Mouse (Mus musculus): ENCODE results near the gene Lyzl4. TPM values are rescaled to one million over a fixed set of nuclear protein-coding genes. Genes with fewer than 3 reads are reported as not detected.

The Lyzl4 gene
- polyA plus RNA-seq, 1 experiment from 2014 or later, result not detected

GRCm38 (mm10) chr9:121671300-121671699 is 29.4 kb upstream of the Lyzl4 start:
- Histone ChIP-seq H3K9me3 (no peaks in the 10 kb centered on the region), H3K4me2 (no peak overlapping the region), H3K27ac (no peak overlapping the region), H3K4me3 (no peak overlapping the region), H3K9ac (no peak overlapping the region), H3K27me3 (peaks cover 43% of the 10 kb centered on the region), H3K4me1 (replicated peaks) (peaks cover 45% of the 10 kb centered on the region), H3K36me3 (no peaks in the 10 kb centered on the region)
- ATAC-seq (ENCODE audit: low FRiP score), result no peak
- WGBS, result 22% methylated on average over 7 of the region's 7 CpGs

- ATAC-seq (ENCODE audit: low FRiP score), result peak; percentile 44; the same call in 1 of the 2 replicates
- Histone ChIP-seq H3K36me3 (no peaks in the 10 kb centered on the region), H3K9me3 (no peaks in the 10 kb centered on the region), H3K4me2 (peak overlapping the region; percentile 71), H3K4me1 (replicated peaks) (peaks cover 45% of the 10 kb centered on the region), H3K27ac (no peak overlapping the region), H3K27me3 (peaks cover 46% of the 10 kb centered on the region), H3K9ac (peak overlapping the region; percentile 71), H3K4me3 (peak overlapping the region; percentile 40)
- WGBS, result under 1% methylated on average over 28 of the region's 28 CpGs
Observed at GRCm38 (mm10) chr9:121669348-121669791, 27.5 kb upstream of the Lyzl4 start.

GRCm38 (mm10) chr9:121667822-121668221 is 25.9 kb upstream of the Lyzl4 start:
- Histone ChIP-seq H3K27ac (no peak overlapping the region), H3K4me1 (replicated peaks) (peaks cover 45% of the 10 kb centered on the region), H3K4me2 (no peak overlapping the region), H3K9me3 (no peaks in the 10 kb centered on the region), H3K27me3 (peaks cover 43% of the 10 kb centered on the region), H3K9ac (no peak overlapping the region), H3K36me3 (no peaks in the 10 kb centered on the region), H3K4me3 (no peak overlapping the region)
- no peak for ATAC-seq (ENCODE audit: low FRiP score)
- WGBS, result 53% methylated on average over 11 of the region's 11 CpGs

- Histone ChIP-seq H3K4me1 (replicated peaks) (peaks cover 40% of the 10 kb centered on the region), H3K9ac (no peak overlapping the region), H3K27me3 (peaks cover 43% of the 10 kb centered on the region), H3K4me2 (no peak overlapping the region), H3K9me3 (no peaks in the 10 kb centered on the region), H3K4me3 (no peak overlapping the region), H3K36me3 (no peaks in the 10 kb centered on the region), H3K27ac (peak overlapping the region; percentile 73)
- ATAC-seq (ENCODE audit: low FRiP score), result peak; percentile 46; the same call in 1 of the 2 replicates
- 62% methylated on average over 16 of the region's 16 CpGs for WGBS
Observed at GRCm38 (mm10) chr9:121666957-121667630, 25.2 kb upstream of the Lyzl4 start.

GRCm38 (mm10) chr9:121664104-121664503 is 22.2 kb upstream of the Lyzl4 start:
- Histone ChIP-seq H3K4me3 (no peak overlapping the region), H3K4me1 (replicated peaks) (peaks cover 22% of the 10 kb centered on the region), H3K4me2 (no peak overlapping the region), H3K36me3 (no peaks in the 10 kb centered on the region), H3K27me3 (peaks cover 28% of the 10 kb centered on the region), H3K9me3 (no peaks in the 10 kb centered on the region), H3K9ac (no peak overlapping the region), H3K27ac (no peak overlapping the region)
- 85% methylated on average over 5 of the region's 5 CpGs for WGBS
- no peak for ATAC-seq (ENCODE audit: low FRiP score)

- Histone ChIP-seq H3K9me3 (no peaks in the 10 kb centered on the region), H3K27ac (no peak overlapping the region), H3K4me3 (no peak overlapping the region), H3K4me2 (no peak overlapping the region), H3K9ac (no peak overlapping the region), H3K27me3 (peaks cover 22% of the 10 kb centered on the region), H3K4me1 (replicated peaks) (peaks cover 17% of the 10 kb centered on the region), H3K36me3 (no peaks in the 10 kb centered on the region)
- ATAC-seq (ENCODE audit: low FRiP score), result no peak
- 74% methylated on average over 6 of the region's 6 CpGs for WGBS
Observed at GRCm38 (mm10) chr9:121663467-121663866, 21.6 kb upstream of the Lyzl4 start.

- 81% methylated on average over 7 of the region's 7 CpGs for WGBS
- Histone ChIP-seq H3K4me2 (no peak overlapping the region), H3K4me1 (replicated peaks) (no peaks in the 10 kb centered on the region; the same call in 1 of the 2 replicates), H3K4me3 (no peak overlapping the region), H3K9me3 (no peaks in the 10 kb centered on the region), H3K36me3 (no peaks in the 10 kb centered on the region), H3K27me3 (0 out of 2 replicates have a peak, but pooled peaks cover 6% of the 10 kb centered on the region), H3K27ac (no peak overlapping the region), H3K9ac (no peak overlapping the region)
- no peak for ATAC-seq (ENCODE audit: low FRiP score)
Observed at GRCm38 (mm10) chr9:121659791-121660190, 17.9 kb upstream of the Lyzl4 start.

GRCm38 (mm10) chr9:121658248-121658647 is 16.4 kb upstream of the Lyzl4 start:
- no peak overlapping the region for H3K9ac ChIP-seq
- no peaks in the 10 kb centered on the region for H3K36me3 ChIP-seq
- no peaks in the 10 kb centered on the region; the same call in 1 of the 2 replicates for H3K4me1 ChIP-seq (replicated peaks)
- WGBS, result 86% methylated on average over 7 of the region's 7 CpGs
- no peak overlapping the region for H3K27ac ChIP-seq
- no peak for ATAC-seq (ENCODE audit: low FRiP score)
- no peak overlapping the region for H3K4me3 ChIP-seq
- H3K27me3 ChIP-seq, result 0 out of 2 replicates have a peak, but pooled peaks cover 2% of the 10 kb centered on the region
- H3K4me2 ChIP-seq, result no peak overlapping the region
- no peaks in the 10 kb centered on the region for H3K9me3 ChIP-seq

GRCm38 (mm10) chr9:121657143-121657542 is 15.2 kb upstream of the Lyzl4 start:
- Histone ChIP-seq H3K27me3 (0 out of 2 replicates have a peak, but pooled peaks cover 2% of the 10 kb centered on the region), H3K36me3 (no peaks in the 10 kb centered on the region), H3K4me2 (no peak overlapping the region), H3K4me1 (replicated peaks) (no peaks in the 10 kb centered on the region; the same call in 1 of the 2 replicates), H3K9me3 (no peaks in the 10 kb centered on the region), H3K4me3 (no peak overlapping the region), H3K27ac (no peak overlapping the region), H3K9ac (no peak overlapping the region)
- WGBS, result 75% methylated on average over 13 of the region's 13 CpGs
- no peak for ATAC-seq (ENCODE audit: low FRiP score)

- no peak overlapping the region for H3K9ac ChIP-seq
- no peak overlapping the region for H3K27ac ChIP-seq
- no peaks in the 10 kb centered on the region; the same call in 1 of the 2 replicates for H3K4me1 ChIP-seq (replicated peaks)
- H3K4me2 ChIP-seq, result no peak overlapping the region
- H3K4me3 ChIP-seq, result no peak overlapping the region
- no peaks in the 10 kb centered on the region for H3K9me3 ChIP-seq
- no peaks in the 10 kb centered on the region for H3K36me3 ChIP-seq
- H3K27me3 ChIP-seq, result 0 out of 2 replicates have a peak, but pooled peaks cover 2% of the 10 kb centered on the region
- ATAC-seq (ENCODE audit: low FRiP score), result no peak
- WGBS, result 92% methylated on average over 5 of the region's 5 CpGs
Observed at GRCm38 (mm10) chr9:121656322-121656721, 14.4 kb upstream of the Lyzl4 start.

GRCm38 (mm10) chr9:121653668-121654067 is 11.8 kb upstream of the Lyzl4 start:
- no peaks in the 10 kb centered on the region for H3K36me3 ChIP-seq
- no peak overlapping the region for H3K27ac ChIP-seq
- no peak overlapping the region for H3K4me2 ChIP-seq
- ATAC-seq (ENCODE audit: low FRiP score), result no peak
- H3K27me3 ChIP-seq, result no peaks in the 10 kb centered on the region
- H3K4me1 ChIP-seq (replicated peaks), result no peaks in the 10 kb centered on the region; the same call in 1 of the 2 replicates
- no peaks in the 10 kb centered on the region for H3K9me3 ChIP-seq
- WGBS, result 90% methylated on average over 10 of the region's 10 CpGs
- no peak overlapping the region for H3K4me3 ChIP-seq
- no peak overlapping the region for H3K9ac ChIP-seq

- no peak overlapping the region for H3K4me3 ChIP-seq
- WGBS, result 81% methylated on average over 7 of the region's 7 CpGs
- no peaks in the 10 kb centered on the region for H3K36me3 ChIP-seq
- no peak for ATAC-seq (ENCODE audit: low FRiP score)
- no peak overlapping the region for H3K9ac ChIP-seq
- H3K27ac ChIP-seq, result no peak overlapping the region
- peaks cover 34% of the 10 kb centered on the region for H3K27me3 ChIP-seq
- H3K4me2 ChIP-seq, result no peak overlapping the region
- no peaks in the 10 kb centered on the region for H3K9me3 ChIP-seq
- H3K4me1 ChIP-seq (replicated peaks), result peaks cover 12% of the 10 kb centered on the region
Observed at GRCm38 (mm10) chr9:121647026-121647425, 5.1 kb upstream of the Lyzl4 start.

- no peaks in the 10 kb centered on the region for H3K9me3 ChIP-seq
- peaks cover 23% of the 10 kb centered on the region for H3K4me1 ChIP-seq (replicated peaks)
- no peak overlapping the region for H3K27ac ChIP-seq
- 83% methylated on average over 3 of the region's 3 CpGs for WGBS
- ATAC-seq (ENCODE audit: low FRiP score), result no peak
- H3K36me3 ChIP-seq, result no peaks in the 10 kb centered on the region
- H3K27me3 ChIP-seq, result peaks cover 56% of the 10 kb centered on the region
- no peak overlapping the region for H3K9ac ChIP-seq
- H3K4me3 ChIP-seq, result no peak overlapping the region
- no peak overlapping the region for H3K4me2 ChIP-seq
Observed at GRCm38 (mm10) chr9:121644855-121645254, 3.0 kb upstream of the Lyzl4 start.

Measured in hindbrain, embryonic 13.5 days (tissue).